Mouse (Mus musculus) layer of hippocampus, postnatal 14 days (tissue): ENCODE measurements around the gene Macrod2. TPM values are rescaled to one million over a fixed set of nuclear protein-coding genes. Genes with fewer than 3 reads are reported as not detected.
A peak's percentile ranks its signal among the peaks of the same experiment; 100 is the strongest.

ENCODE experiments used
- DNase-seq, 2 experiments: peaks; one replicate each; pipeline ENCODE4 v3.0.0; 2021 to 2022; ENCODE audit warnings: low spot score in 2 of 2, mixed read lengths in 1 of 2
- total RNA-seq, 2 experiments: library from RNA; stranded (reverse); gene quantifications; 2 replicates each; pipeline ENCODE4 v1.2.3; 2021

Gene Macrod2
- total RNA-seq, 2 experiments from 2014 or later: 48.7 to 54.6 TPM

DNA sequence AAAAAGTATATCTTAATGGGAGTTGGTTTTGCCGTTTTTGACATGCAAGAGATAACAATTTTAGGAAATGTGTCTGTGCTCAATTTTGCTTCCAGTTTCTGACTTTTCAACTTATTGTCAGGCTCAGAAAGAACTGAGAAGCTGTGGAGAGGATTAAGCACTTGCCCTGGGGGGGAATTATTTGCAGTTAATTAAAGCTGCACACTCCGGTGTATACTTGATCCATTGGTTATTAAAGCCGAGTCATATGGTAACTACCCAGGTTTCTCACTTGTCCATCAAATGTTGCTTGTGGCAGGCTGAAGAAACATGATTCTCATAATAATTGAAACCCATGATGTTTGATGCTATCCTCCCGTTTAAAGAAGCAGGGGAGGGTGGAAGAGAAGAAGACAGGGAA is 1899.7 kb downstream of the Macrod2 start:
- no peak for DNase-seq

DNA sequence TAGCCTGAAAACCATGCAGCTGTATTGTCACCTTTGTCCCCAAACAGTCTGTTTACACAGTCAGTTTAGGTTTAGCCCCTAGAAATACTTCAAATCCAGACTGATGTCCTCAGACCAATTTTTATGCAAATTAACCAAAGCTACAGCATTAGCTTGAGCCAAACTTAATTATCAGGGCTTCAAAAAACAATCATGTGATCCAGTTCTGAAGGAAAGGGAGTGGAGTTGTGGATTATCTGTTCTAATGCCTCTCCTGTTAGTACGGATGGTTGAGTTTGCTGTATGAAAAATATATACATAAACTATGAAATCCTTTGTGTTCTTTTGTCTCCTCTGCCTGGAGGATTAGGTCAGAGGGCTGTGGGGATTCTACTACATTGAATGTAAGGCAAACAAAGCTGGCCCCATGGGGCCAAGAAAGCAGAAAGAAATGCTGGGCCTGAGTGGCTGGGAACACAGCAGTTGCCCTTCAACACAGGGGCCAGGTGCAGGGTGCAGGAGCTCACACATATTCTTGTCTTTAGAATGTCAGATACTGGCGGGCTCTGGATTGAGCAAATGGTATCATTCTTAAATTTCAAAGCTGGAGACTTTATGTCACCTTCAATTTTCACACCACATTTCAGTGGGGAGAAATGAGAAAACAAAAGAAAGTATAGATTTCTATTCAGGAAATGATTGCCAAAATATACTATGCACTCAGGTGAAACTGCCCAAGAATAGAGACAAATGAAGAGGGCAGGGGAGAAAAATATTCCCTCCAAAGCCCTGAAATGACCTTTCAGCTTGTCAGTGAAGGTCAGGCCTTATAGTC is 1908.2 kb downstream of the Macrod2 start:
- DNase-seq: no peak

DNA sequence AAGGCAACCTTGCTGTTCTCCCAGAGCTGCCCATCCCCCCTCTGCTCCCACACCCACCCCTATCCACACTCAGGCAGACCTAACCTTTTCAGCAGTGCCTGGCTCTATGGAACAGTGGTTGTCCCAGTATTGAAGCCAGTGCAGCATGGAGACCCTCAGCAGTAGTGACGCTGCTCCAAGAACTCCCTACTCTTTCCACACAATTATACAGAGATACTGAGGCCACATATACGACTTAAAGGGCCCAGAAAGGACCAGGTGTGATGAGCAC is 1908.7 kb downstream of the Macrod2 start:
- DNase-seq: no peak

DNA sequence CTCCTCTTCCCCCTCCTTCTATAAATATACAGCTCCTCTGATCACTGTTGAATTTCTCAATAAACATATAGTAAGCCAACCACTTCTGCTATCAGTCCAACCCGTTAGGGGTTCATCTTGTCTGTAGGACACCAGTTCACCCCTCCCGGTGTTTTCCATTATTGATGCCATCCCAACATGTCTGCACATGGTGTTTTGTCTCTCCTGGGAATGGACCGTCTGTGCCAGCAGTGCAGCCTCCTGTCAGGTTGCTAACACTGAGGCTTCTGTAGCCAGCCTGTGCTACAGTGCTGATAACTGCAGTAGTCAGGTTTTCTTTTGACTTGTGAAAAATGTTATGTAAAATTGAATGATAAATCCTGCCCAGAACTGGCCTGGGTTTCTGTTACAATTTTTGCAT is 1928.0 kb downstream of the Macrod2 start:
- DNase-seq: peak in 1 of 2 experiments; percentile 37

DNA sequence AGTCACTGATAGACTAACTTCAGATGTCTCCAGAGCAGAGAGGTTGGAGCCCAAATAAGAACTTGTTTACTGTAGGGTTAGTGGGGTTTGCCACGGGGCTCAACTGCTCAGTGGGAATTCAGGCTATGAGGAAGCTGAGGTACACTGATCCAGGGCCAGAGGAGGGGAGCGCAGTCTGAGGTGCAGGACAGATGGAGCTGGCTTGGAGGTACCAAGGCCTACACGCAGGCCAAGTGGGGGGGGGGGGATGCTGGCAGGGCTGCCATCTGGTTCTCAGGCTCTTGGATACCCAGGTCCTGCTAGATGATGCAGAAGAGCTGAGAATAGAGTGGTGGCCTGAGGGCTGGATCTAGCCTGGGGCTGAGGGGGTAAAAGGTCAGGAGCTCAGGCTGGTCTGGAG is 1931.6 kb downstream of the Macrod2 start:
- no peak for DNase-seq

DNA sequence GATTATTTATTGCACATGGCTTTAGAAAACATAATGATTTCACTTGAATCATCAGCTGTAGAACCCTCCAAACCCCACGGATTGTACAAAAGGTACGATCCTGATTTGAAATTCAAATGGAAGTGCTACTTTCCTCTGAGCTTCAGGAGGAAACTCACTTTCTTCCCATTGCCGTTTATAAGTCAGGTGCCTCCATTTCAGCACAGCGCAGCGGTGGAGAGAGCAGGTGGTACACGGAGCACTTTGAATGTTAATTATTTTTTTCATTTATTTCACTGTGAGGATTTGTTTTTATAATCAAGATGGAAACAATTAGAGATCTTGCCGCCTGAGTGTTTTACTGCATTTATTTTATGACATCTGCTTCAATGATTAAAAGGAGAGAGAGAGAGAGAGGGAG is 1934.7 kb downstream of the Macrod2 start:
- no peak for DNase-seq

DNA sequence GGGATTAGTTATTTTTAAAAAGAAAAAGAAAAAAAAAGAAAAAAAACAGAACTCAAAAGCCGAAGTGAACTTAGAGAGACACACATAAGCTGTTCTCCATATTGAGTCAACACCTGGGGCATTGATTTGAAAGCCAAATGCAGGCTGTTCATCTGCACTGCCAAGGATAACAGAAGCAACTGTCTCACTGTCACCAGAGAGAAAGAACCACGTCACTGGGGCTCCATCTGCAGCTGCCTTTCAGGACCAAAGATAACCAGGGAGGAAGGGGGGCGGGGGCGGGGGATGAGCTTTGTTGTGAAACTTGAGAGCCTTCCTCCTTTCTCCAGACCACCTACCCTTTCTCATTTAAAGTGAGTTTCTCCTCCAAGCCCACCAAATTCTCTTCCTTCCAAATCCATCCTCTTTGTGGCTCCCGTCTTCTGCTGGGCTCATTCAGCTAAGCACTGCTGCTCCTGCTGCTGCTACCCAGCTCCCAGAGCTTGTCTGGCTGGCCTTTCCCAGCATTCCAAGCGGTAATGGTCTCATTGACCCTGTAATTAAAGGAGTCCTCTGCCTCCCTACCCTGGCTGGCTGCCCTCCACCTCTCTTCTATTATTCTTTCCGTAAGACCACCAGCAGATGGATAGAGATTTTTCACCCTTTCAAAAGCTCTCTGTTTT is 1939.5 kb downstream of the Macrod2 start:
- peak; percentile 63 to 88 for DNase-seq

DNA sequence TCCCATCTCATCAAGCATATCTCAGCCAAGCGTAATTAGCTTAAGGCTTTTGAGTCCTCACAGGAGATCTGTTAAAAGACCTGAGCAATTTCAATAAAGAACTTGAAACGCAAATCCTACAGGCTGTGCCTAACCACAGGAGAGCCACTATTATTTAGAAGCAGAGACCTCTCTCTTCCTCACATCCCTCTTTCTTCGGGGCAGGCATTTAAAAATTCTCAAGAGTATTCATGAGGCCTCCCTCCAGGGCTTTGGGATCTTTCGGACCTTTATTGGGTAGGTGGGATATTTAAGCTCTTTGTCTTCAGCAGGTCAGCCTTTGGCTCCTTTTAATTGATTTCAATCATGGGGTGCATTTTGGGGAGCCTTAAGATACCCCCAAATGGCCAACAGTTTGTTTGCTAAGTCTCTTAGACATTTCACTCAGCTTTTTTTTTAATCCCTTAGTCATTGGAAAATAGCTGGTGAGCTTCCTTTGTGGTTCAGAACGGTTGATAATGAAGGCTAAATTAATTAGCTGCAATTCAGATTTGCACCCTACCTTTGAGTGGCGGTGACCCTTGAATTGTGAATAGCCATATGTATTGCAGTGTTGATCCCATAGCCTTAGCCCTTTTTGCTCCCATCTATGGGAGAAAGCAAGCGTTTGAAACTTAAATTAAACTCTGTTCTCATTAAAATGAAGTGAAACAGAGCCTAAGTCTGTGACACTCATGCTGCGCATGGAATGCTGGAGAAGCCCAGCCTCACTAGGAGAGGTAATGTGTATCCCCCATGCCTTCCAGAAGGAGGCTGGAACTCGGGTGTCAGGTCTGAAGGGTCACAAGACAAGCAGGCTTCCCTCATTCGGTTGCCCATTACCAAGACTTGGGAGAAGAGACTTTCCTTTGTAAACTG is 1940.2 kb downstream of the Macrod2 start:
- DNase-seq: no peak

DNA sequence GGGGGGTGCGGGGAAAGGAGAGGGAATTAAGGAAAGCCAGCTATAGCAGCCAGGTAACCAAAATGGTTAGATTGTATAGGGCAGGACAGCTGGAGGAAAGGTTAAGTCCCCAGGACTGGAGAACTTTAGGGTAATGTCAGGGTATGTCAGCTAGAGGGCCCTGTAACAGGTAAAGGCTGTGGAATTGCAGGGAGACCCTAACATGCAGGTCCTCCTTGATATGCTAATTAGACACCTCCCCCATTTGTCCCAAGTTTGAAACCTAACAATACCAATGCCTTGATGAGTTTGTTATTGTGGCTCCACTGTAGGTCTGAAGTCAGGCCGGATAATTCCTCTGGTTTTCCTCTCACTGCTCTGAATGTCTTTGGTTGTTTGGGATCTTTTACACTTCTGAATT is 1948.9 kb downstream of the Macrod2 start:
- no peak for DNase-seq

DNA sequence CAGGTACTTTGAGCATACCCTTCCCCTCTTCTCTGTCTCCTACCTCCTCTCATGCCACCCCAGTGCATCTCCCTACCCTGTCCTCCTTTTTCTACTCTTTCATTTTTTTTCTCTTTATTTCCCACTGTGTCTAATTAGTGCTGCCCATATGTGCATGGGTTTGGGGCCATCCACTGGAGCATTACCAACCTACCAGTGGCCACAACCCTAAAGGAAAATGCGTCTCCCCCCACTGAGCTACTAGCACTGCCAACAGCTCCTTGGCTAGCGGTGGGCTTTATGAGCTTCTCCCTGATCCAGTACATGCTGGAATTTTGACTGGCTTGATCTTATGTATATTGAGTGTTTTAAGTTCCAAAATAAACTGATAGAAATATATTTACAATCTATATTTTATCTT is 1949.6 kb downstream of the Macrod2 start:
- DNase-seq: no peak

DNA sequence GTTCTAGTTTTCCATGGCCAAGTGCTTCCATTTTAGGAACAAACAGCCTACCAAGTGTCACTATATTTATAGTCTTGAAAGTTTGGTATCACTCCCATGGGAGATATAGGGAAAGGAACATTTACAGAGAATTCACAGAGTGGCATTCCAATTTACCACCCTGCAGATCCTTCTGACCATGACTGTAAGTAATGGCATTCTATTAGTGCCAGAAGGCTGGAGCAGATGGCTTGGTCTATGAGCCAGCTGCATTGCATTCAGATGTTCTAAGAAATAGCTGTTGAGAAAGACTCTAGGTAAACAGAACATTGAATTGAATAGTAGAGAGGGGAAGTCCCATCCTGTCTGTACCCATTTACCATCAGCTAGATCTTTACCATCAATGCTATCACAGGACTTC is 1954.7 kb downstream of the Macrod2 start:
- peak in 1 of 2 experiments; percentile 30 for DNase-seq

DNA sequence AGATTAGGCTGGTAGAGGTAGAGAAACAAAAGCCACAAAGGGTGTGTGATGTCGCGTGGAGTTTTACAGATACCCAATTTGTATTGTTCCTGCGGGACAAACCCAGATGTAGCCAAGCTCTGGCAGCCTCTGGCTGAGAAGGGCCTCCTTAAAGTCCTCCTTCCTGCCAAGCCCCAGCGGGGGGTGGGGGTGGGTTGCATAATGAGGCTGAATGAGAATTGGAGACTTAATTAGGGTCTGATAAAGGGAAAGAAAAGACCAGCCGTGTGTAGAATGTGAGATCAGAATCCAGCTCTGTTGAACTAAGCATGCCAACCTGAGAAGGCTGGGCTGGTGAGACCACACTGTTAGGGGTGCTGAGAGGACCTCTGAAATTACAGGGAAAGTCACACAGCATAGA is 1967.8 kb downstream of the Macrod2 start:
- DNase-seq: peak; percentile 17 to 39

DNA sequence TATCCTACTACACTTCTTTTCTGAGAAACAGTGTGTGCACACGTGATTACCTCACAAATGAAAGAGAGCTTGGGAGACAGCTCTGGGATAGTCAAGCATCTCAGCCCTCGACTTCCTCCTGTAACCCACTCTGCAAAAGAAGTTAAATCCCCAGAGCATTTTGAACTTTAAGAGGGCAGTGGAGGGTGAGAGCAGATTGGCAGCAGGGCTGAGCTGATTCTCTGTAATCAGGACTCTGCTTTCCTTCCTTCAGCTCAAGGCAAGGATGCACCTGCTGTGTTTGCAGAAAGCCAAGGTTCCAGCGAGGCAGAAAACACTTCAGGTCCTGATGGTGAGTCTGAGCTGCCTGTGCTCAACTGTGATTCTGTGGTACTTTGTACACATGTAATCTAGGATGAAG is 1978.9 kb downstream of the Macrod2 start:
- DNase-seq: no peak

DNA sequence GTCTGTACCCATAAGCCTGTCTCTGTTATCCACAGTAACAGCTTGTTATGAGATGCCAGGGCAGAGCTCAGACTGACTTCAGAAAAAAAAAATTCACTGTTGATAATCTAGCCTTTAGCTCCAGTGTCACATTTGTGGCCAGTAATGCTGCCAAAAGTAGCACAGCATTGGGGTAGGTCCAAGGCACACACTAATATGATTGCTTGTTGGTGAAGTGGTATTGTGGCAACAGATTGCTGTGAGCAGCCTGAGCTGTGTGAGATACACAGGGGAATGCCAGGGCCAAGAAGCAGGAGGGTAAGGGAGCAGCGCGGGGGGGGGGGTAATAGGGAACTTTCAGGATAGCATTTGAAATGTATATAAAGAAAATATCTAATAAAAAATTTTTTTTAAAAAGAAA is 1985.5 kb downstream of the Macrod2 start:
- peak; percentile 22 to 84 for DNase-seq

DNA sequence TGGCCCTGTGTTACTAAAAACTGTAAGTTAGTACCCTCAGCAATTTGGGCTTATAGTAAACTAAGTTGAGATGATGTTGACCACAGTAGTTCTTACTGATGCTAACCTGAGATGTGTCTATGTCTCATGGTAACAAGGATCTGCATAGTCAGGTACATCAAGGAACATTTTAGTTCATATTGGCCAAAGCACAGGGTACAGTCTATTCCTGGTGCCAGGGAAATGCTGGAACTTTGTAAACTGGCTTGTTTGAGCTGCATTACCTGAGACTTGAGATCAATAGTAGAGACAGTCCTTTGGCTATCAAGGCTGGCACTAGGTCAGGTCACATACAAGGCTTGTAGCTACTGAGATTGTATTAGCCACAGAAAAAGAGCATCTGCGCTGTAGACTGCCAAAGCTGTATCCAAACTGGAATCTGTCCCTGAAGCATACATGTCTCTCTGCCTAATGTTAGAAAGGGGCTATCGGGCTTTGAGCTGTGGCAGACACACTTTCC is 1986.0 kb downstream of the Macrod2 start:
- no peak for DNase-seq

DNA sequence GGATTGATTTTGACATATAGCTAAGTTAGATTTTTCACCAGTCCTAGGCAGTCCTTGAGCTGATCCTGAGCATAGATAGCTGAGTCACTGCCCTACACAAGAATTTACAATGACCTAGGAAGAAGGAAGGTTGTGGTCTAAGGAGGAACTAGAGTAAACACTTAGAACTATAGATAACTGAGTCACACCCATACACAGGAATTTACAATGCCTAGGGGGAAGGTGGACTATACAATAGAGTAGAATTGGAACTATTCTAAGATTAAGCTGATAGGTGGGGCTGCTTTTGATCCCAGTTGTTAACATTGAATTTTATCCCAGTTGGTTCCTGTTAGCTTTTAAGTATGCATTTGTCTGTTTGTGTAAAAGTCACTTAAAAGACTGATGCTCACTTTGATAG is 1998.4 kb downstream of the Macrod2 start:
- no peak for DNase-seq

DNA sequence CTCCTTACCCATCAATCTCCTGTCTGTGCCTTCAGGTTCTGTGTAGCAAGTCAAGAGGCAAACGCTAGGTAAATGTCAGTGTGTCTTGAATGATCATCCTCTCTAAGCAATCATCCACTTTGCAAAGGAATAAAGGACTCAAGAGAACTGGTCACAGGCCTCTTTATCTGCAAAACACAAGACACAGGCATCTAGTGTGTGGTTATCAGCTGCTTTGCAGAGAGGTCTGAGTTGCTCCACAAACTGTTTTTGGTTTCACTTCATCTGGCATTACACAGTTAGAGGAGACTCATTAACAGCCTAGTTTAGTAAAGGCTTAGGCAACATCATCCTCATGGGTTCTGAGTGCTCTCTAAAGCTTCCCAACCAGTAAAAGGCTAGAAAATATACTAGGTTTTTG is 2004.4 kb downstream of the Macrod2 start:
- DNase-seq: no peak

DNA sequence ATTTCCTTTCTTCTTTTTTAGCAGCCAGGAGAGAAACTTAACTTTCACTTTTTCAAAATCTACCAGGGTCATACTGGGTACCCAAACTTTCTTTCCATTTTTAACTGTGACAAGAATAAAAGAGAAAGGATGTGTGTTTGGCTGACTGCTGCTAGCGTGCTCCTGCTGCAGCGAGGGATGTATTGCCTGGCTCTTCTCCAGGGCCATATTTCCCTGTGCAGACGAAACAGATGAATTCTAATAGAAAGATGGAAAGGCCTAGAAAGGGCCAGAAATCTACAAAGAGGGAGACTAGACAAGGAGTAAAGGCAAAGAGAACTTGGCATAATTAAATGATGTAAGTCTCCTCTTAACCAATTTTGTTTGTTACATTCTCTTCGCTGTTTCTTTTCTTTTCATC is 2005.7 kb downstream of the Macrod2 start:
- no peak for DNase-seq

DNA sequence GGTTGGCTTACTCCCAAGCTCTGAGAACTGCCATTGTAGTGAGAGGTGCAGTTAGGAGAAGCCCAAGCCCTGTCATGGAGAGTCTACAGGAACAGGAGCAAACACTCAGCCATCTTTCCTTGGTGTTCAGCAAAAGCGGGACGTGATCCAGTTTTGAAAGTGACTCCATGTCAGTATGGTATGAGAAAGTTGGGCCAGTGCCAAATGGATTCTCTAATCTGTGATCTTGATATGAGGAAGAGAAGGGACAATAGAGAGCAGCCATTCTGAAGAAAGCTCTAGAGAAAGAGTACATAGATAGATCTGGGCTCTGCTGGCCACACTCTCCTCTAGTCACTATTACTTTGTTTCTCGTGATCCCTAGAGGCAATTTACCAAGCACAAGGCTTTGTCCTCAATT is 2006.2 kb downstream of the Macrod2 start:
- no peak for DNase-seq

DNA sequence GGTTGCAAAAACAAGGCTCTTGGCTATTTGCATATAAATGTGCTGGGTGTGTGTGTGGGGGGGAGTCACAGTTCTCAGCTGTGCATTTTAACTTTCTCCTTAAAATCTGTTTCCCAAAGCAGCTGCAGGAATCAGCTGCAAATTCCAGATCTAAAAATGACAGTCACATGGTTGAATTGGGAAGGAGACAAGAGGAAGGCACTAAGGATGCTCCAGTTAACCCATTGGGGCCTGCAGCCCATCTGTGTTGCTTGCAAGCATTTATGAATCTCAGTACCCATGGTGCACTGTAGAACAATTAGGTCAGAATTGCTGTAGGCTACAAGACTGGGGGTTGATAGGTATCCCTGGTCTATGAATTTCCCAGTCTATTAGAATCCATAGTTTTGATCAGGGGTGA is 2008.3 kb downstream of the Macrod2 start:
- peak in 1 of 2 experiments; percentile 17 for DNase-seq

DNA sequence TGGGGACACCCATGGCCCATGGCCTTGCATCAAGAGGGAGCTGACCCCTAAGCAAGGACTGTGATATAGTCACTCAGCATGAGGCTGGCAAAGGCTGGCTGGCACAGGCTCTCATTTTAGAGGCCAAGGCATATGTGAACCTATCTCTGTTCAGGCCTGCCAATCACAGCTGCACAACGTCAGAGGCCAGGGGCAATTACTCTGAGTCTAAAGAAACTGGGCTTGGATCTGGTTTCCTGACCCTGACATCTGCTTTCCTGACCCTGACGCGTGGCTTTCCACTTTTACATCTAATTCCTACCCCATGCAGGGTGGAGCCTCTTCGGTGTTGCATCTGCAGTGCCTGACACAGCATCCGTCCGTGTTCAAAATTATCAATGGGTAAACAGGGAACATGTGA is 2009.2 kb downstream of the Macrod2 start:
- DNase-seq: no peak

DNA sequence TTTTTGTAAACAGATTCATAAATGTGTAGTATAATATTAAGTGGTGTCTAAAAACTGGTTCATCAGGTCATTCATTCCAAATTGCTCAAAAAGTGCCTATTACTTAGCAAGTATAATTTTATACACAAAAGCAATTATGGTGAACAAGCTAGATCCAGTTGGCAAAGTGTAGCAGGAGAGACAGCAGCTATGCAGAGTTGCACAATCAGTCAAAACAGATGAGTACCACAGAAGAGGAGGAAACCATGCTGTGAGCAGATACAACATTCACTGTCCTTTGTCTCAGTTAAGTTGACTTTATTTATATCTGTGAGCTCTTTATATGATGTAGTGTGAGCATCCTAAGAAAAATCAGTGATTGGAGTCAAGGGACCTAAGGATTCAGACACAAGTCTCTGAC is 2012.2 kb downstream of the Macrod2 start:
- DNase-seq: peak in 1 of 2 experiments; percentile 43
